ENCODE assay signal across 10 mouse cellular contexts in genomic region chr11:116106154-116106962, GRCm38 (mm10). TPM values are rescaled to one million over a fixed set of nuclear protein-coding genes. Genes with fewer than 3 reads are reported as not detected.
DNase-seq lines count a peak whose midpoint lies in the region; ATAC-seq lines count a peak whose summit lies in the region.
"Had no signal": no experiment of that assay in that cellular context is flagged by ENCODE, and none has a peak within 500 bp of the region (broad histone marks: within the 10 kb centered on the region; RNA-seq: fewer than 3 reads in every experiment).

No protein-coding gene starts in this region.

- intact Hi-C loops in heart, postnatal 10 days (cut with DNase I): no loop called here

- peaks cover 10% of the 10 kb centered on the region for H3K36me3 ChIP-seq in heart, embryonic 12.5 days
- no peaks in the 10 kb centered on the region for H3K36me3 ChIP-seq in embryonic facial prominence, embryonic 12.5 days
- H3K36me3 ChIP-seq in limb, embryonic 12.5 days: no peaks in the 10 kb centered on the region

- H3K27me3 ChIP-seq in heart, embryonic 12.5 days (replicated peaks): 0 out of 2 replicates have a peak, but pooled peaks cover 3% of the 10 kb centered on the region
- peaks cover 61% of the 10 kb centered on the region for H3K27me3 ChIP-seq in embryonic facial prominence, embryonic 12.5 days
- peaks cover 63% of the 10 kb centered on the region for H3K27me3 ChIP-seq in limb, embryonic 12.5 days

- 0 out of 2 replicates have a peak overlapping the region, but pooled peaks have one; percentile 83 for H3K4me3 ChIP-seq in heart, embryonic 12.5 days
- no peak overlapping the region for H3K4me3 ChIP-seq in embryonic facial prominence, embryonic 12.5 days
- H3K4me3 ChIP-seq in limb, embryonic 12.5 days (replicated peaks): peak overlapping the region; percentile 11; the same call in 1 of the 2 replicates

- no peak for ATAC-seq in heart, embryonic 12.5 days (ENCODE audit: insufficient number of reproducible peaks, low FRiP score)
- ATAC-seq in embryonic facial prominence, embryonic 12.5 days (ENCODE audit: insufficient number of reproducible peaks, insufficient read depth, low FRiP score, low TSS enrichment): no peak
- ATAC-seq in limb, embryonic 12.5 days (ENCODE audit: insufficient number of reproducible peaks, insufficient read depth, low FRiP score, low TSS enrichment, low read depth): peak; percentile 20; the same call in 1 of the 2 replicates

- H3K27ac ChIP-seq in heart, embryonic 12.5 days (ENCODE audit: poor library complexity, severe bottlenecking): peak overlapping the region; percentile 6; the same call in 1 of the 2 replicates
- H3K27ac ChIP-seq in embryonic facial prominence, embryonic 12.5 days: no peak overlapping the region
- no peak overlapping the region for H3K27ac ChIP-seq in limb, embryonic 12.5 days

- H3K9me3 ChIP-seq in heart, embryonic 12.5 days (replicated peaks): no peaks in the 10 kb centered on the region
- H3K9me3 ChIP-seq in embryonic facial prominence, embryonic 12.5 days: no peaks in the 10 kb centered on the region
- no peaks in the 10 kb centered on the region for H3K9me3 ChIP-seq in limb, embryonic 12.5 days

- no peak for DNase-seq in heart, postnatal 10 days
- peak; percentile 57 for DNase-seq in retina, embryonic 14.5 days (ENCODE audit: low spot score)
- no peak for DNase-seq in frontal cortex, postnatal 14 days (ENCODE audit: low spot score in 2 of 2)
- DNase-seq in left cerebral cortex, adult 18-20 months (ENCODE audit: low spot score in 2 of 2): no peak
- DNase-seq in lung, postnatal 10 days: no peak
- DNase-seq: cerebellum, adult 11-12 months; right cerebral cortex, adult 18-20 months had no signal

- peak overlapping the region; percentile 96 for H3K9ac ChIP-seq in heart, embryonic 12.5 days
- peak overlapping the region; percentile 33; the same call in 1 of the 2 replicates for H3K9ac ChIP-seq in embryonic facial prominence, embryonic 12.5 days
- H3K9ac ChIP-seq in limb, embryonic 12.5 days (replicated peaks): 0 out of 2 replicates have a peak overlapping the region, but pooled peaks have one; percentile 18

- H3K4me1 ChIP-seq in heart, embryonic 12.5 days (replicated peaks): peaks cover 81% of the 10 kb centered on the region
- H3K4me1 ChIP-seq in embryonic facial prominence, embryonic 12.5 days: peaks cover 67% of the 10 kb centered on the region
- H3K4me1 ChIP-seq in limb, embryonic 12.5 days (replicated peaks): peaks cover 76% of the 10 kb centered on the region

- WGBS in heart, embryonic 12.5 days: 31% methylated on average over 32 of the region's 32 CpGs
- WGBS in embryonic facial prominence, embryonic 12.5 days: 17% methylated on average over 32 of the region's 32 CpGs
- WGBS in limb, embryonic 12.5 days: 21% methylated on average over 32 of the region's 32 CpGs

- peak overlapping the region; percentile 89 for H3K4me2 ChIP-seq in heart, embryonic 12.5 days
- H3K4me2 ChIP-seq in embryonic facial prominence, embryonic 12.5 days (replicated peaks): peak overlapping the region; percentile 38
- H3K4me2 ChIP-seq in limb, embryonic 12.5 days: peak overlapping the region; percentile 61

RNA-seq across cellular contexts. Expression of gene Wbp2, which starts 19.6 kb away (rescaled TPM):
- polyA plus RNA-seq in heart, embryonic 12.5 days (2016; fragmentation: Nextera tagmentation; extraction: Ambion mirVana): 137 and 141 TPM in 2 replicates
- 10 to 100 TPM; 96.6 to 99.5 TPM for total RNA-seq in heart, postnatal 10 days (2021)
- polyA plus RNA-seq in embryonic facial prominence, embryonic 12.5 days (2016; fragmentation: Nextera tagmentation; extraction: Ambion mirVana): 44.9 and 48.3 TPM in 2 replicates
- polyA plus RNA-seq in limb, embryonic 12.5 days (2016; fragmentation: Nextera tagmentation; extraction: Ambion mirVana): 33.2 and 36.6 TPM in 2 replicates
- 100 to 1,000 TPM; 464 to 477 TPM for total RNA-seq in left cerebral cortex, adult 18-20 months (2021)

RNA-seq across cellular contexts. Expression of gene Trim47, which starts 20.7 kb away (rescaled TPM):
- polyA plus RNA-seq in heart, embryonic 12.5 days (2016; fragmentation: Nextera tagmentation; extraction: Ambion mirVana): 54.8 and 58.2 TPM in 2 replicates
- total RNA-seq in heart, postnatal 10 days (2021): 10 to 100 TPM; 43.3 to 49.7 TPM
- 6.9 and 9.1 TPM in 2 replicates for polyA plus RNA-seq in embryonic facial prominence, embryonic 12.5 days (2016; fragmentation: Nextera tagmentation; extraction: Ambion mirVana)
- 6.0 and 7.9 TPM in 2 replicates for polyA plus RNA-seq in limb, embryonic 12.5 days (2016; fragmentation: Nextera tagmentation; extraction: Ambion mirVana)
- 1 to 10 TPM; 7.3 to 7.9 TPM for total RNA-seq in left cerebral cortex, adult 18-20 months (2021)

RNA-seq across cellular contexts. Expression of gene Trim65, which starts 24.6 kb away (rescaled TPM):
- polyA plus RNA-seq in heart, embryonic 12.5 days (2016; fragmentation: Nextera tagmentation; extraction: Ambion mirVana): 4.7 and 4.9 TPM in 2 replicates
- 1 to 10 TPM; 5.4 to 6.3 TPM for total RNA-seq in heart, postnatal 10 days (2021)
- 2.3 and 2.6 TPM in 2 replicates for polyA plus RNA-seq in embryonic facial prominence, embryonic 12.5 days (2016; fragmentation: Nextera tagmentation; extraction: Ambion mirVana)
- 2.1 and 3.0 TPM in 2 replicates for polyA plus RNA-seq in limb, embryonic 12.5 days (2016; fragmentation: Nextera tagmentation; extraction: Ambion mirVana)
- total RNA-seq in left cerebral cortex, adult 18-20 months (2021): 1 to 10 TPM; 7.3 to 7.9 TPM

RNA-seq across cellular contexts. Expression of gene Unc13d, which starts 28.6 kb away (rescaled TPM):
- polyA plus RNA-seq in heart, embryonic 12.5 days (2016; fragmentation: Nextera tagmentation; extraction: Ambion mirVana): 2.2 and 2.5 TPM in 2 replicates
- 1 to 10 TPM in 1 of 2 experiments, under 1 TPM in 1; 0.52 to 1.0 TPM for total RNA-seq in heart, postnatal 10 days (2021)
- 1.3 and 1.8 TPM in 2 replicates for polyA plus RNA-seq in embryonic facial prominence, embryonic 12.5 days (2016; fragmentation: Nextera tagmentation; extraction: Ambion mirVana)
- 1.4 and 1.7 TPM in 2 replicates for polyA plus RNA-seq in limb, embryonic 12.5 days (2016; fragmentation: Nextera tagmentation; extraction: Ambion mirVana)
- total RNA-seq in left cerebral cortex, adult 18-20 months (2021): 1 to 10 TPM; 1.8 to 2.7 TPM

RNA-seq across cellular contexts. Expression of gene Mrpl38, which starts 32.3 kb away (rescaled TPM):
- 85.0 and 89.1 TPM in 2 replicates for polyA plus RNA-seq in heart, embryonic 12.5 days (2016; fragmentation: Nextera tagmentation; extraction: Ambion mirVana)
- total RNA-seq in heart, postnatal 10 days (2021): 10 to 100 TPM; 55.9 to 56.8 TPM
- polyA plus RNA-seq in embryonic facial prominence, embryonic 12.5 days (2016; fragmentation: Nextera tagmentation; extraction: Ambion mirVana): 83.7 and 89.2 TPM in 2 replicates
- polyA plus RNA-seq in limb, embryonic 12.5 days (2016; fragmentation: Nextera tagmentation; extraction: Ambion mirVana): 86.9 and 90.8 TPM in 2 replicates
- 10 to 100 TPM; 61.7 to 66.9 TPM for total RNA-seq in left cerebral cortex, adult 18-20 months (2021)

Comparison
In these comparisons a context has a peak if more than half of its experiments do, and no peak if none do; other contexts are left out.
1. H3K4me2 ChIP-seq: peak in every context shown above with its lines; median percentile 89 in heart, embryonic 12.5 days; 61 in limb, embryonic 12.5 days; 38 in embryonic facial prominence, embryonic 12.5 days.
2. H3K9ac ChIP-seq: peak in every context shown above with its lines; median percentile 96 in heart, embryonic 12.5 days; 33 in embryonic facial prominence, embryonic 12.5 days; 18 in limb, embryonic 12.5 days.